Mouse (Mus musculus) spleen, adult 2 months (tissue): ENCODE measurements around the gene Hdc. TPM values are rescaled to one million over a fixed set of nuclear protein-coding genes. Genes with fewer than 3 reads are reported as not detected.
A peak's percentile ranks its signal among the peaks of the same experiment; 100 is the strongest.

ENCODE experiments used
- DNase-seq, 2 experiments: peaks; one replicate each; pipeline versions ENCODE4 v3.0.0 to v3.0.0-alpha.2; 2012 to 2021; ENCODE audit warnings: low spot score in 2 of 2, low read depth in 1 of 2
- H3K27ac ChIP-seq: fragments of 200-500 bp; 2 replicates; pipeline ENCODE4 v1.5.1; 2012; ENCODE audit warnings: low read length, inconsistent platforms; ENCODE audit not compliant: insufficient read depth
- H3K27me3 ChIP-seq: fragments of 200-500 bp; 2 replicates; pipeline ENCODE4 v1.6.1; 2012; ENCODE audit warnings: mild to moderate bottlenecking, moderate library complexity, low read length, inconsistent platforms; ENCODE audit not compliant: control insufficient read depth, insufficient read depth
- H3K36me3 ChIP-seq: fragments of 200-500 bp; 2 replicates; pipeline ENCODE4 v1.6.1; 2012; ENCODE audit warnings: mild to moderate bottlenecking, low read length, inconsistent platforms; ENCODE audit not compliant: control insufficient read depth, insufficient read depth
- H3K4me1 ChIP-seq: fragments of 200-500 bp; 2 replicates; pipeline ENCODE4 v1.6.1; 2011; ENCODE audit warnings: inconsistent platforms; ENCODE audit not compliant: control insufficient read depth, insufficient read depth, insufficient read length
- H3K4me3 ChIP-seq: fragments of 200-500 bp; 2 replicates; pipeline ENCODE4 v1.5.1; 2011; ENCODE audit warnings: mild to moderate bottlenecking, inconsistent platforms; ENCODE audit not compliant: insufficient read depth, insufficient read length; ENCODE audit errors: extremely low read depth
- CTCF ChIP-seq: fragments of 200-500 bp; IDR thresholded peaks from 2 replicates; pipeline ENCODE4 v1.5.1; 2011; ENCODE audit warnings: mild to moderate bottlenecking, inconsistent platforms; ENCODE audit not compliant: insufficient read depth, insufficient read length, insufficient replicate concordance; ENCODE audit errors: extremely low read depth
- POLR2A ChIP-seq: fragments of 200-500 bp; IDR thresholded peaks from 2 replicates; pipeline ENCODE4 v1.6.1; 2011; ENCODE audit warnings: low read depth, low read length, inconsistent platforms
- WGBS: fragments of 180-500 bp; shearing (Covaris S2); methylation state at CpG from one replicate; pipeline ENCODE4 v1.1.7; 2018; 5-methylcytosine and 5-hydroxymethylcytosine counted together
- polyA plus RNA-seq: library from polyadenylated mRNA; depleted of rRNA; stranded (reverse); fragments of >200 nt; gene quantifications from 2 replicates; pipeline ENCODE4 v1.2.3, GENCODE M21; 2012

Hdc gene
- polyA plus RNA-seq, 1 experiment = 3.2 TPM

GRCm38 (mm10) chr2:126600533-126600932 is 18.6 kb downstream of the Hdc start:
- peaks cover 16% of the 10 kb centered on the region; the same call in 1 of the 2 replicates for H3K4me1 ChIP-seq
- whole genome bisulfite sequencing = 85% methylated on average over 14 of the region's 14 CpGs
- no peaks in the 10 kb centered on the region for H3K27me3 ChIP-seq

GRCm38 (mm10) chr2:126599005-126599404 is 20.1 kb downstream of the Hdc start:
- no peaks in the 10 kb centered on the region for H3K27me3 ChIP-seq
- H3K4me1 ChIP-seq = peaks cover 16% of the 10 kb centered on the region; the same call in 1 of the 2 replicates
- no peak overlapping the region for H3K27ac ChIP-seq
- 8% methylated on average over 3 of the region's 3 CpGs for WGBS
- DNase-seq = no peak
- no peaks in the 10 kb centered on the region for H3K36me3 ChIP-seq
- no peak overlapping the region for H3K4me3 ChIP-seq
- TF ChIP-seq CTCF (peak; percentile 42; the same call in 1 of the 2 replicates), POLR2A (no peak)

More at GRCm38 (mm10) chr2:126600533-126600932, 18.6 kb downstream of the Hdc start:
- H3K4me3 ChIP-seq = no peak overlapping the region
- H3K27ac ChIP-seq = no peak overlapping the region
- no peak for DNase-seq
- H3K36me3 ChIP-seq = no peaks in the 10 kb centered on the region
- no peak for TF ChIP-seq CTCF
- TF ChIP-seq POLR2A = no peak

GRCm38 (mm10) chr2:126598359-126598758 is 20.7 kb downstream of the Hdc start:
- H3K4me3 ChIP-seq = no peak overlapping the region
- DNase-seq = no peak
- H3K4me1 ChIP-seq = peaks cover 16% of the 10 kb centered on the region; the same call in 1 of the 2 replicates
- 81% methylated on average over 2 of the region's 2 CpGs for WGBS
- 0 out of 2 replicates have a peak overlapping the region, but pooled peaks have one; percentile 2 for H3K27ac ChIP-seq
- no peaks in the 10 kb centered on the region for H3K27me3 ChIP-seq
- no peak for TF ChIP-seq CTCF
- no peak for TF ChIP-seq POLR2A
- no peaks in the 10 kb centered on the region for H3K36me3 ChIP-seq

- Histone ChIP-seq H3K27ac (peak overlapping the region; percentile 81), H3K36me3 (no peaks in the 10 kb centered on the region), H3K4me1 (peaks cover 16% of the 10 kb centered on the region; the same call in 1 of the 2 replicates), H3K4me3 (no peak overlapping the region; the same call in 1 of the 2 replicates), H3K27me3 (no peaks in the 10 kb centered on the region)
- 72% methylated on average over 20 of the region's 20 CpGs for WGBS
- peak in 1 of 2 experiments; percentile 49 for DNase-seq
- TF ChIP-seq CTCF (no peak), POLR2A (no peak)
These were observed 21.5 kb downstream of the Hdc start for GRCm38 (mm10) chr2:126597279-126598241.

DNA sequence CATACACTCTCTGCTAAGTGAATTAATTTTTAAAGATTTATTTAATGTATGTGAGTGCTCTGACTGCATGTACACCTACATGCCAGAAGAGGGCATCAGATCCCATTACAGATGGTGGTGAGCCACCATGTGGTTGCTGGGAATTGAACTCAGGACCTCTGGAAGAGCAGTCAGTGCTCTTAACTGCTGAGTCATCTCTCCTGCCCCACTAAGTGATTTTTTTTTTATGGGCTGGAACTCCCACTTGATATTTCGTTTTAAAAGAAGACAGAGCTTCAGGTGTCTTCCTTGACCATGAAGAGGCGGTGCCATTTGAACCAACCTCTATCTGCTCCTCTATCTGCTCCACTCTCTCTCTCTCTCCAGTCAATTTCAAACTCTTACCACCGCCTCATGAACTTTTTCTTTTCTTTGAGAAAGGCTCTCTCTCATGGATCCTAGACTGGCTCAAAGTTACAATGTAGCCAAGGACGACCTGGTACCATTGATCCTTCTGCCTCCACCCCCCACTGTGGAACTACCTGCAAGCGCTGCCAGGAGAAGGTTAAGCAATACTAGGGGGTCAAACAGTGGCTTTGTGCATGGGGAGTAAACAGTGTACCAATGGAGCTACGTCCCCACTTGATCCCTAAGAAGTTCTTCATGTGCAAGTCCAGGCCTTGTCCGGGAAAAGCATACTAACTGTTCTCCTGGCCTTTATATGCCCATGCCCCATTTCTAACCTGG is 22.6 kb downstream of the Hdc start:
- Histone ChIP-seq H3K27ac (peak overlapping the region; percentile 81), H3K27me3 (no peaks in the 10 kb centered on the region), H3K4me3 (no peak overlapping the region), H3K4me1 (peaks cover 9% of the 10 kb centered on the region; the same call in 1 of the 2 replicates), H3K36me3 (no peaks in the 10 kb centered on the region)
- TF ChIP-seq CTCF (no peak), POLR2A (no peak)
- no peak for DNase-seq
- WGBS = 96% methylated on average over 7 of the region's 7 CpGs

- DNase-seq = peak; percentile 47 to 69
- peaks cover 9% of the 10 kb centered on the region; the same call in 1 of the 2 replicates for H3K4me1 ChIP-seq
- TF ChIP-seq CTCF (peak; percentile 92; the same call in 1 of the 2 replicates), POLR2A (no peak)
- peak overlapping the region; percentile 37; the same call in 1 of the 2 replicates for H3K4me3 ChIP-seq
- no peak overlapping the region for H3K27ac ChIP-seq
- no peaks in the 10 kb centered on the region for H3K27me3 ChIP-seq
- WGBS = 44% methylated on average over 26 of the region's 26 CpGs
- H3K36me3 ChIP-seq = no peaks in the 10 kb centered on the region
These were observed 25.1 kb downstream of the Hdc start for GRCm38 (mm10) chr2:126593831-126594610.
